Mouse (Mus musculus) megakaryocyte-erythroid progenitor cell, adult 5-6 weeks (primary cell): ENCODE results near the gene Fpgt. TPM values are rescaled to one million over a fixed set of nuclear protein-coding genes. Genes with fewer than 3 reads are reported as not detected.

Source experiments
- ATAC-seq: replicated peaks from 2 replicates; pipeline ENCODE4 v1.8.0; 2016; ENCODE audit warnings: mild to moderate bottlenecking, inconsistent platforms; ENCODE audit not compliant: severe bottlenecking, poor library complexity, low FRiP score, low TSS enrichment
- total RNA-seq, 2 experiments: library from RNA; stranded (forward) in 1 of 2; stranded (reverse) in 1 of 2; fragments of 200-1000, 215-1000 nt in 1 of 2; fragments of >200 nt in 1 of 2; fragmentation: Nextera tagmentation in 1 of 2; gene quantifications; 2 replicates each; pipeline ENCODE4 v1.2.3; 2014 to 2017

Gene Fpgt
- total RNA-seq (2014; fragmentation: Nextera tagmentation) (13.6 and 14.0 TPM in 2 replicates), total RNA-seq (2017) (8.6 and 16.5 TPM in 2 replicates)

GRCm38 (mm10) chr3:155093116-155093956 lies at the start of gene Fpgt, which contains the start of gene Lrriq3:
TSS of gene Fpgt (minus strand) at chr3:155093403.
TSS of gene Lrriq3 (plus strand) at chr3:155093434.
- peak; percentile 99 for ATAC-seq

- no peak for ATAC-seq
Measured at GRCm38 (mm10) chr3:155141047-155141446, 47.8 kb upstream of the Fpgt start.

- ATAC-seq = no peak
Measured at GRCm38 (mm10) chr3:155137737-155138136, 44.5 kb upstream of the Fpgt start.

- ATAC-seq = no peak
Measured at GRCm38 (mm10) chr3:155105957-155106356, 12.8 kb upstream of the Fpgt start.

- ATAC-seq = no peak
Measured at GRCm38 (mm10) chr3:155099266-155099665, 6.1 kb upstream of the Fpgt start.

- ATAC-seq = no peak
Measured at GRCm38 (mm10) chr3:155092081-155092480, 1.1 kb downstream of the Fpgt start.

GRCm38 (mm10) chr3:155077908-155078307 lies 15.3 kb downstream of the Fpgt start:
- no peak for ATAC-seq

- ATAC-seq = no peak
Measured at GRCm38 (mm10) chr3:155059449-155059822, 33.8 kb downstream of the Fpgt start.

GRCm38 (mm10) chr3:155058800-155059448 lies 34.3 kb downstream of the Fpgt start:
- no peak for ATAC-seq

- ATAC-seq = no peak
Measured at GRCm38 (mm10) chr3:155057566-155057965, 35.6 kb downstream of the Fpgt start.

- ATAC-seq = no peak
Measured at GRCm38 (mm10) chr3:155056606-155057005, 36.6 kb downstream of the Fpgt start.

GRCm38 (mm10) chr3:155055231-155055916 lies 37.8 kb downstream of the Fpgt start, which contains the start of gene Tnni3k:
TSS of gene Tnni3k (minus strand) at chr3:155055407.
- ATAC-seq = no peak

- no peak for ATAC-seq
Measured at GRCm38 (mm10) chr3:155053189-155053588, 40.0 kb downstream of the Fpgt start.

GRCm38 (mm10) chr3:155052021-155052420 lies 41.2 kb downstream of the Fpgt start:
- ATAC-seq = no peak

GRCm38 (mm10) chr3:155039012-155039836 lies 54.0 kb downstream of the Fpgt start:
- no peak for ATAC-seq
